Mouse (Mus musculus) layer of hippocampus, adult 8-10 months (tissue): Measurements from ENCODE around the gene Tnnt2. TPM values are rescaled to one million over a fixed set of nuclear protein-coding genes. Genes with fewer than 3 reads are reported as not detected.

Experiments
- DNase-seq, 2 experiments: peaks; one replicate each; pipeline ENCODE4 v3.0.0; 2022; ENCODE audit warnings: low spot score in 2 of 2
- total RNA-seq, 4 experiments: library from RNA; stranded (reverse); gene quantifications; 2 replicates each; pipeline ENCODE4 v1.2.4; 2022

The Tnnt2 gene
- total RNA-seq, 4 experiments from 2014 or later, result 2.7 to 6.2 (median 3.1) TPM

- no peak for DNase-seq
These were observed 18.6 kb downstream of the Tnnt2 start for GRCm38 (mm10) chr1:135854591-135855343.

GRCm38 (mm10) chr1:135855344-135855687, 19.2 kb downstream of the Tnnt2 start:
- DNase-seq, result no peak

GRCm38 (mm10) chr1:135856070-135856469, 19.9 kb downstream of the Tnnt2 start:
- DNase-seq, result no peak

- DNase-seq, result no peak
These were observed 21.1 kb downstream of the Tnnt2 start for GRCm38 (mm10) chr1:135857137-135857775.

GRCm38 (mm10) chr1:135858533-135858932, 22.4 kb downstream of the Tnnt2 start:
- DNase-seq, result no peak

GRCm38 (mm10) chr1:135861091-135861490, 24.9 kb downstream of the Tnnt2 start:
- DNase-seq, result no peak

- DNase-seq, result no peak
These were observed 25.9 kb downstream of the Tnnt2 start for GRCm38 (mm10) chr1:135861980-135862552.

- DNase-seq, result no peak
These were observed 26.4 kb downstream of the Tnnt2 start for GRCm38 (mm10) chr1:135862561-135862960.

GRCm38 (mm10) chr1:135863786-135864335, 27.7 kb downstream of the Tnnt2 start:
- no peak for DNase-seq

- DNase-seq, result no peak
These were observed 28.7 kb downstream of the Tnnt2 start for GRCm38 (mm10) chr1:135864830-135865229.

- peak; percentile 68 to 86 for DNase-seq
These were observed 29.5 kb downstream of the Tnnt2 start for GRCm38 (mm10) chr1:135865518-135866194.

GRCm38 (mm10) chr1:135868570-135868969, 32.4 kb downstream of the Tnnt2 start:
- no peak for DNase-seq

- DNase-seq, result no peak
These were observed 36.8 kb downstream of the Tnnt2 start for GRCm38 (mm10) chr1:135872991-135873390.

- no peak for DNase-seq
These were observed 41.1 kb downstream of the Tnnt2 start for GRCm38 (mm10) chr1:135877248-135877647.

GRCm38 (mm10) chr1:135882385-135883109, 46.4 kb downstream of the Tnnt2 start:
- peak in 1 of 2 experiments; percentile 64 for DNase-seq

- no peak for DNase-seq
These were observed 53.5 kb downstream of the Tnnt2 start for GRCm38 (mm10) chr1:135889461-135890185.

GRCm38 (mm10) chr1:135891424-135892216, 55.5 kb downstream of the Tnnt2 start:
- no peak for DNase-seq

GRCm38 (mm10) chr1:135892233-135892632, 56.1 kb downstream of the Tnnt2 start:
- DNase-seq, result no peak

GRCm38 (mm10) chr1:135892764-135893163, 56.6 kb downstream of the Tnnt2 start:
- no peak for DNase-seq

GRCm38 (mm10) chr1:135893377-135893776, 57.2 kb downstream of the Tnnt2 start:
- no peak for DNase-seq
